Mouse (Mus musculus) hematopoietic stem cell, adult 5-6 weeks (primary cell): Measurements from ENCODE around the gene Zfp955a. TPM values are rescaled to one million over a fixed set of nuclear protein-coding genes. Genes with fewer than 3 reads are reported as not detected.
"Not testable (repeated sequence)": the region's sequence is repeated elsewhere in the genome, so short reads cannot be mapped to it uniquely, and the experiment has no call there.

Experiments used
- ATAC-seq, 2 experiments: fragments of 125-278 bp in 1 of 2; replicated peaks in 1 of 2; 2 replicates each; pipeline ENCODE4 v1.8.0; 2016 to 2017; ENCODE audit warnings: inconsistent platforms in 2 of 2, mild to moderate bottlenecking in 2 of 2, moderate number of reproducible peaks in 2 of 2, low read depth in 1 of 2, moderate TSS enrichment in 1 of 2; ENCODE audit not compliant: low FRiP score in 2 of 2, poor library complexity in 2 of 2, severe bottlenecking in 2 of 2, insufficient read depth in 1 of 2, low TSS enrichment in 1 of 2
- total RNA-seq: library from RNA; stranded (forward); fragments of 172-1452, 232-1000 nt; gene quantifications from 2 replicates; pipeline ENCODE4 v1.2.3, GENCODE M21; 2017

Gene Zfp955a
- total RNA-seq, result 22.8 and 27.3 TPM in 2 replicates

GRCm38 (mm10) chr17:33254530-33255318 is at the start of gene Zfp955a:
Gene Zfp955a (minus strand): TSS chr17:33255145.
- ATAC-seq, result peak; percentile 97 to 100

- ATAC-seq, result peak in 1 of 2 experiments; percentile 28; a peak in 1 of 4 replicates
These were observed 34.9 kb upstream of the Zfp955a start for GRCm38 (mm10) chr17:33289876-33290149.

- peak; percentile 96 to 99 for ATAC-seq
These were observed 34.3 kb upstream of the Zfp955a start, which contains the start of gene Zfp955b for GRCm38 (mm10) chr17:33289039-33289875. Gene Zfp955b (plus strand): TSS chr17:33289544.

- ATAC-seq, result no peak
These were observed 14.0 kb upstream of the Zfp955a start for GRCm38 (mm10) chr17:33268907-33269306.

GRCm38 (mm10) chr17:33264376-33264775 is 9.4 kb upstream of the Zfp955a start, which contains the start of gene Olfr63:
Gene Olfr63 (plus strand): TSS chr17:33264676.
- ATAC-seq, result no peak

- ATAC-seq, result 0 out of 4 replicates have a peak, but pooled peaks of 1 of the 2 experiments have one; percentile 5
These were observed 343 bp upstream of the Zfp955a start for GRCm38 (mm10) chr17:33255319-33255657.

- ATAC-seq, result not testable (repeated sequence)
These were observed 18.3 kb downstream of the Zfp955a start for GRCm38 (mm10) chr17:33236646-33237045.

- no peak for ATAC-seq
These were observed 33.4 kb downstream of the Zfp955a start, which contains the start of gene Olfr1564 for GRCm38 (mm10) chr17:33221590-33221989. Gene Olfr1564 (minus strand): TSS chr17:33221690.

- ATAC-seq, result not testable (repeated sequence)
These were observed 63.9 kb downstream of the Zfp955a start, which contains the start of gene Olfr239 for GRCm38 (mm10) chr17:33191002-33191401. Gene Olfr239 (plus strand): TSS chr17:33191302.

Other genes with a start within 250 kb of the Zfp955a start
- gene Zfp763, start 221.7 kb downstream of the Zfp955a start, total RNA-seq, result 12.8 and 17.8 TPM in 2 replicates
- not detected in 2 replicates for gene 4921501E09Rik, start 187.1 kb downstream of the Zfp955a start, total RNA-seq
- 6.4 and 6.9 TPM in 2 replicates for gene Zfp563, start 165.8 kb downstream of the Zfp955a start, total RNA-seq
- gene Morc2b, start 115.5 kb downstream of the Zfp955a start, total RNA-seq, result not detected in 2 replicates
- gene Olfr55, start 86.7 kb downstream of the Zfp955a start, total RNA-seq, result not detected in 2 replicates
- gene Olfr239, start 63.8 kb downstream of the Zfp955a start, total RNA-seq, result not detected in 2 replicates
- not detected in 2 replicates for gene Olfr1564, start 33.5 kb downstream of the Zfp955a start, total RNA-seq
- gene Olfr63, start 9.5 kb upstream of the Zfp955a start, total RNA-seq, result not detected in 2 replicates
- gene Zfp955b, start 34.4 kb upstream of the Zfp955a start, total RNA-seq, result 10.7 and 38.6 TPM in 2 replicates
- 25.0 and 33.6 TPM in 2 replicates for gene Zfp81, start 103.7 kb upstream of the Zfp955a start, total RNA-seq
- 15.0 and 63.8 TPM in 2 replicates for gene Zfp101, start 139.5 kb upstream of the Zfp955a start, total RNA-seq
- gene Actl9, start 177.8 kb upstream of the Zfp955a start, total RNA-seq, result not detected in 2 replicates